Comparison of ENCODE assay signal across 9 mouse cellular contexts in the genomic region with DNA sequence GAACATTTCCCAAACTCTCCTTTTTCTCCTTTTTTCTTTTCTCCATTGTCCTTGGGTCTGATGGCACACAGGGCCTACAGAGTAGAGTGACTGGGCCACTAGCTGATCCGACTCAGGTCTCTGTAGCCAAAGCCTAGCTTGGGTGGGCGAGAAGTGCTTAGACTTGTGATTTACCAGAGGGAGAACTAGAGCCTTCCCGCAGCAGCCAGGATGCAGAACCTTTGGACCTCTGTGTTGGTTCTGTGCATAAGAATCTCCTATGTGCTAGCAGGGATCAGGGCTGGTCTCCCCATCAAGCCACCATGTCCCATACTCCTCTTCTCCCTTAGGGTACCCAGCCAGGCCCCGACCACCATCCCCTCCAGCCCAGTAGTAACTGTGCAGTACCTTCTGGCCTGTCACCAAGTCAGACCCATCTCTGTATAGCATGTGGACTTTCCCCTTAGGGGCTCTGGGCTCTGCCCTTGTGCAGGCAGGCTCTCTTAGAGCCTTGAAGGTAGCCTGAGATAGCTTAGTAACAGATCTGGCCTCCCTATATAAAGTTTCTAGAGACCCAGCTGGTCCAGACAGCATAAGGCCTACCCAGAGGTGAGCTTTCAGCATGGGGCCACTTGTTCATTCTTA.
DNase-seq lines count a peak whose midpoint lies in the region; ATAC-seq and TF ChIP-seq lines count a peak whose summit lies in the region.
"Had no signal": no experiment of that assay in that cellular context is flagged by ENCODE, and none has a peak within 500 bp of the region (broad histone marks: within the 10 kb centered on the region; RNA-seq: fewer than 3 reads in every experiment).

No protein-coding gene starts in this region.

- no peaks in the 10 kb centered on the region for H3K27me3 ChIP-seq in C2C12 (ENCODE audit: control insufficient read depth, insufficient read depth, insufficient read length)
- no peaks in the 10 kb centered on the region for H3K27me3 ChIP-seq in heart, embryonic 14.5 days (ENCODE audit: control insufficient read depth, insufficient read depth, low read length)
- H3K27me3 ChIP-seq in liver, embryonic 12.5 days (replicated peaks), result peaks cover 80% of the 10 kb centered on the region

- ATAC-seq in heart, embryonic 14.5 days (ENCODE audit: insufficient number of reproducible peaks, insufficient read depth, low FRiP score, low read depth), result no peak
- no peak for ATAC-seq in liver, embryonic 12.5 days

- H3K4me1 ChIP-seq in heart, embryonic 14.5 days (ENCODE audit: control insufficient read depth in 2 of 2, insufficient read depth in 2 of 2, low read length in 2 of 2), result peaks cover 36 to 53% of the 10 kb centered on the region in 2 experiments
- H3K4me1 ChIP-seq in liver, embryonic 12.5 days, result peaks cover 51% of the 10 kb centered on the region

- peak; percentile 14 for DNase-seq in adrenal gland, postnatal 14 days
- DNase-seq in adrenal gland, adult 8-10 months, result no peak
- DNase-seq in thymus, postnatal 14 days, result no peak
- no peak for DNase-seq in gastrocnemius, adult 18-20 months (ENCODE audit: low spot score)
- DNase-seq in thymus, postnatal 25 days, result no peak

- no peak overlapping the region for H3K4me3 ChIP-seq in C2C12 (ENCODE audit: insufficient read depth, poor library complexity, severe bottlenecking)
- no peak overlapping the region for H3K4me3 ChIP-seq in heart, embryonic 14.5 days (ENCODE audit: control insufficient read depth in 1 of 2, insufficient read depth in 1 of 2, low read depth in 1 of 2, low read length in 2 of 2)
- no peak overlapping the region for H3K4me3 ChIP-seq in liver, embryonic 12.5 days

- H3ac ChIP-seq in C2C12 (ENCODE audit: control insufficient read depth, insufficient read length, low read depth), result peak overlapping the region; percentile 55

- no peak for TF ChIP-seq CTCF in C2C12 (IDR thresholded peaks at IDR 0.05; ENCODE audit: control insufficient read depth, insufficient read depth, insufficient read length)

- H3K79me3 ChIP-seq in C2C12 (ENCODE audit: low read depth), result no peaks in the 10 kb centered on the region

- peaks cover 7% of the 10 kb centered on the region for H3K79me2 ChIP-seq in C2C12 (ENCODE audit: control insufficient read depth, insufficient read depth)

- H3K27ac ChIP-seq in heart, embryonic 14.5 days (replicated peaks in 1 of 2; ENCODE audit: control insufficient read depth in 1 of 2, insufficient read depth in 1 of 2, low read depth in 2 of 2, low read length in 2 of 2), result peak overlapping the region; percentile 98 to 99
- H3K27ac ChIP-seq in liver, embryonic 12.5 days, result peak overlapping the region; percentile 77
- H3K27ac ChIP-seq: macrophage had no signal

- 82% methylated on average over 4 of the region's 4 CpGs for WGBS in heart, embryonic 14.5 days
- 59% methylated on average over 4 of the region's 4 CpGs for WGBS in liver, embryonic 12.5 days (ENCODE audit: insufficient replicate concordance)

- peaks cover 4% of the 10 kb centered on the region; the same call in 1 of the 2 replicates for H3K9me3 ChIP-seq in heart, embryonic 14.5 days (ENCODE audit: control insufficient read depth, low read length)
- no peaks in the 10 kb centered on the region for H3K9me3 ChIP-seq in liver, embryonic 12.5 days (replicated peaks)

- peak overlapping the region; percentile 86 for H3K9ac ChIP-seq in heart, embryonic 14.5 days (ENCODE audit: low read length)
- H3K9ac ChIP-seq in liver, embryonic 12.5 days, result no peak overlapping the region

- peak overlapping the region; percentile 96 for H3K4me2 ChIP-seq in heart, embryonic 14.5 days (ENCODE audit: low read length)
- H3K4me2 ChIP-seq in liver, embryonic 12.5 days, result no peak overlapping the region

- H3K36me3 ChIP-seq in C2C12 (ENCODE audit: control insufficient read depth, insufficient read depth), result no peaks in the 10 kb centered on the region
- no peaks in the 10 kb centered on the region for H3K36me3 ChIP-seq in heart, embryonic 14.5 days (ENCODE audit: control insufficient read depth, insufficient read depth, low read length)
- no peaks in the 10 kb centered on the region for H3K36me3 ChIP-seq in liver, embryonic 12.5 days

TF ChIP-seq in C2C12, 6 proteins besides CTCF, POLR2A, EP300 and RAD21:
- TF ChIP-seq FOSL1 (IDR thresholded peaks at IDR 0.05; ENCODE audit: insufficient read depth, low read length, poor library complexity, severe bottlenecking), result no peak
- TF ChIP-seq MYOG (IDR thresholded peaks at IDR 0.05; ENCODE audit: control insufficient read depth, extremely low read depth, insufficient read length), result no peak
- TF ChIP-seq MYOD1 (IDR thresholded peaks at IDR 0.05; ENCODE audit: control insufficient read depth, insufficient read length, low read depth), result no peak
- TF ChIP-seq CEBPB (IDR thresholded peaks at IDR 0.05; ENCODE audit: low read depth), result no peak
- no peak for TF ChIP-seq MAX (IDR thresholded peaks at IDR 0.05)
- TF ChIP-seq USF1 (IDR thresholded peaks at IDR 0.05; ENCODE audit: low read depth), result no peak
